In genomic region chr17:27074236-27074635, GRCm38 (mm10) we compare ENCODE assay signal across 9 mouse cellular contexts. TPM values are rescaled to one million over a fixed set of nuclear protein-coding genes. Genes with fewer than 3 reads are reported as not detected.
DNase-seq lines count a peak whose midpoint lies in the region; ATAC-seq and TF ChIP-seq lines count a peak whose summit lies in the region.
"Had no signal": no experiment of that assay in that cellular context is flagged by ENCODE, and none has a peak within 500 bp of the region (broad histone marks: within the 10 kb centered on the region; RNA-seq: fewer than 3 reads in every experiment).

No protein-coding gene starts in this region.

- no peak for TF ChIP-seq POLR2A in kidney, adult 2 months (IDR thresholded peaks at IDR 0.05; ENCODE audit: low read depth, low read length)
- no peak for TF ChIP-seq POLR2A in small intestine, adult 2 months (IDR thresholded peaks at IDR 0.05; ENCODE audit: low read depth, low read length)

- WGBS in kidney, embryonic 16.5 days: 39% methylated on average over 6 of the region's 6 CpGs
- 36% methylated on average over 6 of the region's 6 CpGs for WGBS in kidney, adult 2 months
- WGBS in intestine, embryonic 16.5 days: 64% methylated on average over 6 of the region's 6 CpGs
- 71% methylated on average over 6 of the region's 6 CpGs for WGBS in small intestine, adult 2 months

- H3K36me3 ChIP-seq in kidney, embryonic 16.5 days (ENCODE audit: insufficient read depth, low read length): peaks cover 10% of the 10 kb centered on the region; the same call in 1 of the 2 replicates
- H3K36me3 ChIP-seq in kidney, adult 2 months (ENCODE audit: control insufficient read depth, insufficient read depth, low read length): no peaks in the 10 kb centered on the region
- peaks cover 13% of the 10 kb centered on the region for H3K36me3 ChIP-seq in intestine, embryonic 16.5 days (ENCODE audit: control insufficient read depth, insufficient read depth, low read length)
- peaks cover 19% of the 10 kb centered on the region for H3K36me3 ChIP-seq in small intestine, adult 2 months (ENCODE audit: control insufficient read depth, insufficient read depth, low read length)

- peak; percentile 49 for ATAC-seq in kidney, embryonic 16.5 days (ENCODE audit: low FRiP score, low TSS enrichment)
- ATAC-seq in intestine, embryonic 16.5 days: no peak

- H3K9me3 ChIP-seq in kidney, embryonic 16.5 days (ENCODE audit: low read length): peaks cover 7% of the 10 kb centered on the region; the same call in 1 of the 2 replicates
- H3K9me3 ChIP-seq in intestine, embryonic 16.5 days (ENCODE audit: control insufficient read depth, low read length): no peaks in the 10 kb centered on the region

- H3K4me1 ChIP-seq in kidney, embryonic 16.5 days (ENCODE audit: insufficient read depth, low read length): peaks cover 23% of the 10 kb centered on the region
- no peaks in the 10 kb centered on the region for H3K4me1 ChIP-seq in kidney, adult 2 months (ENCODE audit: control insufficient read depth, insufficient read depth, low read length)
- H3K4me1 ChIP-seq in intestine, embryonic 16.5 days (ENCODE audit: control insufficient read depth, insufficient read depth, low read length): peaks cover 35% of the 10 kb centered on the region
- H3K4me1 ChIP-seq in small intestine, adult 2 months (ENCODE audit: control insufficient read depth, insufficient read depth, insufficient read length, low read length): peaks cover 34% of the 10 kb centered on the region

- no peak for TF ChIP-seq CTCF in kidney, adult 2 months (conservative IDR thresholded peaks at IDR 0.05; ENCODE audit: insufficient read depth, insufficient read length, low read depth, low read length)
- no peak for TF ChIP-seq CTCF in small intestine, adult 2 months (IDR thresholded peaks at IDR 0.05; ENCODE audit: extremely low read depth, insufficient read length, insufficient replicate concordance, low read depth, low read length)

- peak overlapping the region; percentile 73 for H3K27ac ChIP-seq in kidney, embryonic 16.5 days (ENCODE audit: low read length)
- no peak overlapping the region for H3K27ac ChIP-seq in kidney, adult 2 months (ENCODE audit: insufficient read depth, low read depth, low read length)
- peak overlapping the region; percentile 79 for H3K27ac ChIP-seq in intestine, embryonic 16.5 days (ENCODE audit: low read length)
- peak overlapping the region; percentile 8; the same call in 1 of the 2 replicates for H3K27ac ChIP-seq in small intestine, adult 2 months (ENCODE audit: insufficient read depth, low read depth, low read length)
- H3K27ac ChIP-seq: liver, embryonic 14.5 days had no signal

- H3K4me2 ChIP-seq in kidney, embryonic 16.5 days (replicated peaks; ENCODE audit: low read depth, low read length): no peak overlapping the region
- H3K4me2 ChIP-seq in intestine, embryonic 16.5 days (ENCODE audit: low read depth, low read length): no peak overlapping the region

- DNase-seq in kidney, adult 2 months: no peak
- DNase-seq in brain, adult 2 months (ENCODE audit: low read depth, low spot score): peak; percentile 37
- no peak for DNase-seq in gastrocnemius, postnatal 14 days
- DNase-seq in adipocyte (ENCODE audit: low spot score): no peak
- DNase-seq: kidney, adult 8-10 months had no signal

- H3K9ac ChIP-seq in kidney, embryonic 16.5 days (replicated peaks; ENCODE audit: low read length): no peak overlapping the region
- H3K9ac ChIP-seq in intestine, embryonic 16.5 days (ENCODE audit: low read depth, low read length): peak overlapping the region; percentile 16
- H3K9ac ChIP-seq: liver, embryonic 14.5 days had no signal

- H3K27me3 ChIP-seq in kidney, embryonic 16.5 days (ENCODE audit: insufficient read depth, low read length): no peaks in the 10 kb centered on the region
- no peaks in the 10 kb centered on the region for H3K27me3 ChIP-seq in kidney, adult 2 months (replicated peaks; ENCODE audit: control insufficient read depth, insufficient read depth, low read length)
- no peaks in the 10 kb centered on the region for H3K27me3 ChIP-seq in intestine, embryonic 16.5 days (replicated peaks; ENCODE audit: control insufficient read depth, insufficient read depth, low read length)
- H3K27me3 ChIP-seq in small intestine, adult 2 months (ENCODE audit: control insufficient read depth, insufficient read depth, low read length): no peaks in the 10 kb centered on the region

- intact Hi-C loops in gastrocnemius, postnatal 14 days (cut with DNase I; ENCODE audit: low total_unique reads): no loop called here

- no peak overlapping the region for H3K4me3 ChIP-seq in kidney, embryonic 16.5 days (ENCODE audit: low read length)
- H3K4me3 ChIP-seq in kidney, adult 2 months (ENCODE audit: insufficient read depth, low read depth, low read length): no peak overlapping the region
- H3K4me3 ChIP-seq in intestine, embryonic 16.5 days (ENCODE audit: low read length): no peak overlapping the region
- H3K4me3 ChIP-seq in small intestine, adult 2 months (ENCODE audit: low read depth, low read length): no peak overlapping the region

RNA-seq across cellular contexts. Expression of gene Itpr3, which starts 17.1 kb away (rescaled TPM):
- polyA plus RNA-seq in kidney, embryonic 16.5 days (2015; fragmentation: Nextera tagmentation; extraction: Ambion mirVana): 9.3 and 9.6 TPM in 2 replicates
- polyA plus RNA-seq in kidney, adult 2 months (2012; rRNA removed): 4.4 and 6.9 TPM in 2 replicates
- 12.1 and 16.5 TPM in 2 replicates for polyA plus RNA-seq in intestine, embryonic 16.5 days (2015; fragmentation: Nextera tagmentation; extraction: Ambion mirVana)
- polyA plus RNA-seq in small intestine, adult 2 months (2012; rRNA removed): 46.1 and 66.7 TPM in 2 replicates
- total RNA-seq in gastrocnemius, postnatal 14 days (2021): 1 to 10 TPM; 4.2 to 5.7 TPM

RNA-seq across cellular contexts. Expression of gene Bak1, which starts 45.4 kb away (rescaled TPM):
- polyA plus RNA-seq in kidney, embryonic 16.5 days (2015; fragmentation: Nextera tagmentation; extraction: Ambion mirVana): 7.4 and 9.5 TPM in 2 replicates
- 36.6 and 39.4 TPM in 2 replicates for polyA plus RNA-seq in kidney, adult 2 months (2012; rRNA removed)
- 8.5 and 10.3 TPM in 2 replicates for polyA plus RNA-seq in intestine, embryonic 16.5 days (2015; fragmentation: Nextera tagmentation; extraction: Ambion mirVana)
- 113 and 265 TPM in 2 replicates for polyA plus RNA-seq in small intestine, adult 2 months (2012; rRNA removed)
- total RNA-seq in gastrocnemius, postnatal 14 days (2021): 10 to 100 TPM; 24.7 to 27.9 TPM

RNA-seq across cellular contexts. Expression of gene Uqcc2, which starts 59.5 kb away (rescaled TPM):
- polyA plus RNA-seq in kidney, embryonic 16.5 days (2015; fragmentation: Nextera tagmentation; extraction: Ambion mirVana): 266 TPM in 2 replicates
- 208 and 218 TPM in 2 replicates for polyA plus RNA-seq in kidney, adult 2 months (2012; rRNA removed)
- polyA plus RNA-seq in intestine, embryonic 16.5 days (2015; fragmentation: Nextera tagmentation; extraction: Ambion mirVana): 238 and 255 TPM in 2 replicates
- polyA plus RNA-seq in small intestine, adult 2 months (2012; rRNA removed): 103 and 126 TPM in 2 replicates
- 100 to 1,000 TPM; 342 TPM for total RNA-seq in gastrocnemius, postnatal 14 days (2021)
